Mouse (Mus musculus) intestine, postnatal 0 days (tissue): ENCODE data around the gene Galnt4. TPM values are rescaled to one million over a fixed set of nuclear protein-coding genes. Genes with fewer than 3 reads are reported as not detected.
A peak's percentile ranks its signal among the peaks of the same experiment; 100 is the strongest.

ENCODE experiments used
- ATAC-seq: fragments of 200-750 bp; cut with Nextera tagmentation; 2 replicates; pipeline ENCODE4 v1.8.0; 2017; ENCODE audit warnings: mild to moderate bottlenecking, moderate TSS enrichment, moderate library complexity
- H3K27ac ChIP-seq: fragments of 300-500 bp; sonication (generic); 2 replicates; pipeline ENCODE4 v1.5.1; 2014; ENCODE audit warnings: mild to moderate bottlenecking, low read depth, low read length, moderate library complexity
- H3K27me3 ChIP-seq: fragments of 300-500 bp; sonication (generic); replicated peaks from 2 replicates; pipeline ENCODE4 v1.6.1; 2014; ENCODE audit warnings: low read length, mixed read lengths; ENCODE audit not compliant: control insufficient read depth, insufficient read depth
- H3K36me3 ChIP-seq: fragments of 300-500 bp; sonication (generic); 2 replicates; pipeline ENCODE4 v1.6.1; 2014; ENCODE audit warnings: mild to moderate bottlenecking, moderate library complexity; ENCODE audit not compliant: control insufficient read depth, insufficient read depth
- H3K4me1 ChIP-seq: fragments of 300-500 bp; sonication (generic); replicated peaks from 2 replicates; pipeline ENCODE4 v1.6.1; 2014; ENCODE audit warnings: antibody characterized with exemption, low read length, mixed read lengths; ENCODE audit not compliant: control insufficient read depth, insufficient read depth
- H3K4me2 ChIP-seq: fragments of 300-500 bp; sonication (generic); replicated peaks from 2 replicates; pipeline ENCODE4 v1.6.1; 2014; ENCODE audit warnings: low read depth, mild to moderate bottlenecking, moderate library complexity
- H3K4me3 ChIP-seq: fragments of 300-500 bp; sonication (generic); 2 replicates; pipeline ENCODE4 v1.5.1; 2014; ENCODE audit warnings: low read depth, low read length
- H3K9ac ChIP-seq: fragments of 300-500 bp; sonication (generic); 2 replicates; pipeline ENCODE4 v1.6.1; 2014; ENCODE audit warnings: mild to moderate bottlenecking, low read depth, low read length
- H3K9me3 ChIP-seq: fragments of 300-500 bp; sonication (generic); 2 replicates; pipeline ENCODE4 v1.6.1; 2016; ENCODE audit warnings: mixed run types; ENCODE audit not compliant: control insufficient read depth
- CTCF ChIP-seq: sonication (generic); IDR thresholded peaks from 2 replicates; pipeline ENCODE4 v1.5.1; 2016; ENCODE audit warnings: low read depth, mild to moderate bottlenecking, control low read depth, antibody characterized with exemption, moderate library complexity
- WGBS: fragments of 180-500 bp; shearing (Covaris S2); extraction: QIAGEN DNeasy Blood & Tissue Kit; methylation state at CpG from one replicate; pipeline ENCODE4 v1.1.7; 2014; 5-methylcytosine and 5-hydroxymethylcytosine counted together
- polyA plus RNA-seq: library from polyadenylated mRNA; unstranded; fragments of >200 nt; fragmentation: Nextera tagmentation; extraction: Ambion mirVana; gene quantifications from 2 replicates; pipeline ENCODE4 v1.2.1, GENCODE M21; 2015

The Galnt4 gene
- polyA plus RNA-seq, 1 experiment from 2014 or later = 13.2 TPM

GRCm38 (mm10) chr10:99081569-99081990 is 26.4 kb upstream of the Galnt4 start:
- Histone ChIP-seq H3K36me3 (no peaks in the 10 kb centered on the region), H3K9me3 (no peaks in the 10 kb centered on the region), H3K27me3 (no peaks in the 10 kb centered on the region), H3K4me2 (no peak overlapping the region), H3K27ac (no peak overlapping the region), H3K4me1 (no peaks in the 10 kb centered on the region), H3K4me3 (no peak overlapping the region), H3K9ac (no peak overlapping the region)
- ATAC-seq = no peak
- WGBS = 73% methylated on average over 10 of the region's 10 CpGs
- TF ChIP-seq CTCF = no peak

GRCm38 (mm10) chr10:99083431-99084003 is 24.4 kb upstream of the Galnt4 start:
- Histone ChIP-seq H3K4me2 (no peak overlapping the region), H3K27ac (no peak overlapping the region), H3K36me3 (no peaks in the 10 kb centered on the region), H3K27me3 (no peaks in the 10 kb centered on the region), H3K4me3 (no peak overlapping the region), H3K9me3 (no peaks in the 10 kb centered on the region), H3K4me1 (no peaks in the 10 kb centered on the region), H3K9ac (no peak overlapping the region)
- ATAC-seq = no peak
- TF ChIP-seq CTCF = no peak
- 86% methylated on average over 14 of the region's 14 CpGs for WGBS

DNA sequence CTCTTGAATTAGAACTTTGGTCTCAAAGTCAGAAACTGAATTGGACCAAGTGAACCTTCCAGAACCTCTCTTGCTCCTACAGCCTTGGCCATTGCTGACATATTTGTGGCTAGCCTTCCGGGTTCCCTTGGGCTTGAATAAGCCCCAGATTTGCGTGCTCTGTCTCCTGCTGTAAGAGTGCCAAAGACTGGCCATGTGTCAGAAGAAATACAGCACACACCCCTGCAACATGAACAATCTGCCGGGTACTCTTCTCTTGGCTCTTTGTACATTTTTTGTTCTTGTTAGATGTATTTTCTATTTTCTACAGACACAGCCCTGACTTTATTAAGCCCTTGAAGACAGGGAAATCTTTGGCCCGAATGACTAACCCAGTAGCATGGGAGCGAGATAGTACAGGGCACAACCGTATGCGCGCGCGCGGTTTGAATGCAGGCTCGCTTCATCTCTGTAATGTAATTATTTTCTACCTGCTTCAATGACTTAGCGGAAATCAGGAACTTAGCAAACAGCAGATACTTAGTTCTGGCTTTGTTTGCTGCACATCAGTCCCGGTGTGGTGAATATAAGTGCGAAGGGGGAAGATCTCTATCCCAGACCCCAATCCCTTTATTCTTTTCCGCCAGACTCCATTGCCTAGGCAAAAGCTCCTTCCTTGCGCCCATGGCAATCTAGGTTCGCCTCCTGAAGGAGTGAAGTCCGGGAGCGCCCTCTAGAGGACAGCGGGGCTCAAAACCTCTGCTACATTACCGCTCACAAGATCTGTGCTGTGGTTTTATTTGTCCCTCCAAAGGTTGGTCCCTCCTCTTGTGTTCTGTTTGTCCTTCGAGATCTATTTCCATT is 23.3 kb upstream of the Galnt4 start:
- no peaks in the 10 kb centered on the region for H3K36me3 ChIP-seq
- H3K27ac ChIP-seq = no peak overlapping the region
- WGBS = 47% methylated on average over 23 of the region's 23 CpGs
- no peaks in the 10 kb centered on the region for H3K4me1 ChIP-seq
- H3K4me2 ChIP-seq = no peak overlapping the region
- no peaks in the 10 kb centered on the region for H3K27me3 ChIP-seq
- peak; percentile 97 for TF ChIP-seq CTCF
- H3K9ac ChIP-seq = no peak overlapping the region
- H3K4me3 ChIP-seq = no peak overlapping the region
- ATAC-seq = peak; percentile 49; the same call in 1 of the 2 replicates
- H3K9me3 ChIP-seq = no peaks in the 10 kb centered on the region

DNA sequence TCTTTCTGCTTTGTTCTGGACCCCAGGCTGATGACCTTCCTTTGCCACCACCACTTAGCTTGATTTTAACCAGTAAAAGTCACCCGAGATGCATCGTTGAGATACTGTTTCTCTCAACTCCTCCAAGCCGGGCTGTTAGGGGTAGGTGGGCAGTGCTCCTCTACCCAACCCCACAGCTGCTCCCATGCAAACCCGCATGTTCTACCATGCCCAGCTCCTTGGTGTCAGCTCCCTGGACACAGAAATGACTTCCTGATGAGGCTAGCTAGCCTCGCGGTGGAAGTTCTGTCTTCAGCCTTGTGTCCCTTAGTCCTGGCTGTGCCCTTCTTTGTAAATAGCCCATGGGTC is 22.7 kb upstream of the Galnt4 start:
- 59% methylated on average over 6 of the region's 6 CpGs for WGBS

GRCm38 (mm10) chr10:99086029-99086428 is 21.9 kb upstream of the Galnt4 start:
- H3K27ac ChIP-seq = no peak overlapping the region
- TF ChIP-seq CTCF = no peak
- no peaks in the 10 kb centered on the region for H3K4me1 ChIP-seq
- H3K9ac ChIP-seq = no peak overlapping the region
- no peaks in the 10 kb centered on the region for H3K9me3 ChIP-seq
- H3K4me3 ChIP-seq = no peak overlapping the region
- H3K27me3 ChIP-seq = no peaks in the 10 kb centered on the region
- no peak for ATAC-seq
- 67% methylated on average over 6 of the region's 6 CpGs for whole genome bisulfite sequencing
- H3K4me2 ChIP-seq = no peak overlapping the region
- no peaks in the 10 kb centered on the region for H3K36me3 ChIP-seq

More for the DNA sequence above, 22.7 kb upstream of the Galnt4 start:
- no peak for TF ChIP-seq CTCF
- Histone ChIP-seq H3K27ac (no peak overlapping the region), H3K27me3 (no peaks in the 10 kb centered on the region), H3K4me2 (no peak overlapping the region), H3K9ac (no peak overlapping the region), H3K4me1 (no peaks in the 10 kb centered on the region), H3K9me3 (no peaks in the 10 kb centered on the region), H3K36me3 (no peaks in the 10 kb centered on the region), H3K4me3 (no peak overlapping the region)
- ATAC-seq = no peak

GRCm38 (mm10) chr10:99089906-99090305 is 18.1 kb upstream of the Galnt4 start:
- Histone ChIP-seq H3K27me3 (no peaks in the 10 kb centered on the region), H3K4me1 (no peaks in the 10 kb centered on the region), H3K27ac (no peak overlapping the region), H3K36me3 (no peaks in the 10 kb centered on the region), H3K4me3 (no peak overlapping the region), H3K4me2 (no peak overlapping the region), H3K9me3 (no peaks in the 10 kb centered on the region), H3K9ac (no peak overlapping the region)
- no peak for TF ChIP-seq CTCF
- no peak for ATAC-seq
- WGBS = 82% methylated on average over 6 of the region's 6 CpGs
